Mouse (Mus musculus): Measurements from ENCODE around the gene Ppp1r14c. TPM values are rescaled to one million over a fixed set of nuclear protein-coding genes. Genes with fewer than 3 reads are reported as not detected.

Gene Ppp1r14c
- polyA plus RNA-seq (2012; rRNA removed): 0.10 and 0.38 TPM in 2 replicates

- Histone ChIP-seq H3K4me3 (ENCODE audit: insufficient read depth, low read depth, low read length) (peak within 1 kb of the TSS; percentile 49), H3K4me1 (ENCODE audit: control insufficient read depth, insufficient read depth, low read length) (no peaks in the 10 kb centered on the region), H3K27ac (ENCODE audit: insufficient read depth, low read depth, low read length) (no peak within 1 kb of the TSS), H3K27me3 (replicated peaks; ENCODE audit: control insufficient read depth, insufficient read depth, low read length) (no peaks in the 10 kb centered on the region), H3K36me3 (ENCODE audit: control insufficient read depth, insufficient read depth, low read length) (no peaks in the 10 kb centered on the region)
- WGBS: under 1% methylated on average over 74 of the region's 74 CpGs
- peak; percentile 5 for DNase-seq
- TF ChIP-seq CTCF (conservative IDR thresholded peaks at IDR 0.05; ENCODE audit: insufficient read depth, insufficient read length, low read depth, low read length): no peak
- TF ChIP-seq POLR2A (IDR thresholded peaks at IDR 0.05; ENCODE audit: low read depth, low read length): no peak
These were observed at the start of gene Ppp1r14c for GRCm38 (mm10) chr10:3366036-3366869. Ppp1r14c (plus strand) TSS chr10:3366057.

DNA sequence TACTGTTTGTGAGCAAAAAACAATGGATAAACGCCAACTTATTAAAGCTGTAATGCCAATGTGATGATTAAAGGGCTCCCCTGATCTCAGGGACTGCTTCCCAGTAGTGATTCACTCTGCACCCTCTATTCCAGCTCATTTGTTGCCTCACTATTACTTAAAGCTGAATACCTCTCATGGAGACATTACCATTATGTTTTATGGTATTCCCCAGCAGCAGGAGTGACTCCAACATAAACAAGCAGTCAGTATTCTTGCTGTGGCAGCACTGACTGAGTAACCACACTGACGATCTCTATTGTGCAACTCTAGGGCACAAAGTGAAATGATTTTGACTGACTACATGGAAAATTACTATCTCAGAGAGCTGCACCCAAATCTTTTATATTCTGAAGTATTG is 44.5 kb upstream of the Ppp1r14c start:
- 85% methylated on average over 2 of the region's 2 CpGs for WGBS

GRCm38 (mm10) chr10:3325447-3325846 is 40.4 kb upstream of the Ppp1r14c start:
- WGBS: 25% methylated on average over 1 of the region's 1 CpGs
- peak; percentile 71 for TF ChIP-seq CTCF (conservative IDR thresholded peaks at IDR 0.05; ENCODE audit: insufficient read depth, insufficient read length, low read depth, low read length)
- TF ChIP-seq POLR2A (IDR thresholded peaks at IDR 0.05; ENCODE audit: low read depth, low read length): no peak
- peak; percentile 49 for DNase-seq
- no peak overlapping the region for H3K27ac ChIP-seq (ENCODE audit: insufficient read depth, low read depth, low read length)
- H3K4me3 ChIP-seq (ENCODE audit: insufficient read depth, low read depth, low read length): no peak overlapping the region
- no peaks in the 10 kb centered on the region for H3K36me3 ChIP-seq (ENCODE audit: control insufficient read depth, insufficient read depth, low read length)
- H3K4me1 ChIP-seq (ENCODE audit: control insufficient read depth, insufficient read depth, low read length): no peaks in the 10 kb centered on the region
- H3K27me3 ChIP-seq (replicated peaks; ENCODE audit: control insufficient read depth, insufficient read depth, low read length): no peaks in the 10 kb centered on the region

More for the DNA sequence above, 44.5 kb upstream of the Ppp1r14c start:
- Histone ChIP-seq H3K27me3 (replicated peaks; ENCODE audit: control insufficient read depth, insufficient read depth, low read length) (no peaks in the 10 kb centered on the region), H3K4me1 (ENCODE audit: control insufficient read depth, insufficient read depth, low read length) (no peaks in the 10 kb centered on the region), H3K27ac (ENCODE audit: insufficient read depth, low read depth, low read length) (no peak overlapping the region), H3K36me3 (ENCODE audit: control insufficient read depth, insufficient read depth, low read length) (no peaks in the 10 kb centered on the region), H3K4me3 (ENCODE audit: insufficient read depth, low read depth, low read length) (no peak overlapping the region)
- no peak for DNase-seq
- TF ChIP-seq CTCF (conservative IDR thresholded peaks at IDR 0.05; ENCODE audit: insufficient read depth, insufficient read length, low read depth, low read length): no peak

- Histone ChIP-seq H3K27ac (ENCODE audit: insufficient read depth, low read depth, low read length) (no peak overlapping the region), H3K4me3 (ENCODE audit: insufficient read depth, low read depth, low read length) (no peak overlapping the region), H3K36me3 (ENCODE audit: control insufficient read depth, insufficient read depth, low read length) (no peaks in the 10 kb centered on the region), H3K27me3 (replicated peaks; ENCODE audit: control insufficient read depth, insufficient read depth, low read length) (no peaks in the 10 kb centered on the region; the same call in 1 of the 2 replicates), H3K4me1 (ENCODE audit: control insufficient read depth, insufficient read depth, low read length) (0 out of 2 replicates have a peak, but pooled peaks cover 2% of the 10 kb centered on the region)
- 21% methylated on average over 3 of the region's 3 CpGs for WGBS
- peak; percentile 56 for DNase-seq
- TF ChIP-seq POLR2A (IDR thresholded peaks at IDR 0.05; ENCODE audit: low read depth, low read length) (no peak), CTCF (conservative IDR thresholded peaks at IDR 0.05; ENCODE audit: insufficient read depth, insufficient read length, low read depth, low read length) (peak; percentile 84)
These were observed 33.0 kb upstream of the Ppp1r14c start for GRCm38 (mm10) chr10:3332880-3333279.

- 0 out of 2 replicates have a peak, but pooled peaks cover 2% of the 10 kb centered on the region for H3K4me1 ChIP-seq (ENCODE audit: control insufficient read depth, insufficient read depth, low read length)
These were observed 31.3 kb upstream of the Ppp1r14c start for GRCm38 (mm10) chr10:3334570-3334969.

GRCm38 (mm10) chr10:3336729-3337329 is 29.0 kb upstream of the Ppp1r14c start:
- DNase-seq: no peak
- Histone ChIP-seq H3K4me1 (ENCODE audit: control insufficient read depth, insufficient read depth, low read length) (0 out of 2 replicates have a peak, but pooled peaks cover 2% of the 10 kb centered on the region), H3K27ac (ENCODE audit: insufficient read depth, low read depth, low read length) (no peak overlapping the region), H3K4me3 (ENCODE audit: insufficient read depth, low read depth, low read length) (no peak overlapping the region), H3K27me3 (replicated peaks; ENCODE audit: control insufficient read depth, insufficient read depth, low read length) (no peaks in the 10 kb centered on the region; the same call in 1 of the 2 replicates), H3K36me3 (ENCODE audit: control insufficient read depth, insufficient read depth, low read length) (no peaks in the 10 kb centered on the region)
- no peak for TF ChIP-seq POLR2A (IDR thresholded peaks at IDR 0.05; ENCODE audit: low read depth, low read length)
- TF ChIP-seq CTCF (conservative IDR thresholded peaks at IDR 0.05; ENCODE audit: insufficient read depth, insufficient read length, low read depth, low read length): no peak
- WGBS: 61% methylated on average over 7 of the region's 7 CpGs

More at GRCm38 (mm10) chr10:3334570-3334969, 31.3 kb upstream of the Ppp1r14c start:
- DNase-seq: peak; percentile 27
- no peak overlapping the region for H3K4me3 ChIP-seq (ENCODE audit: insufficient read depth, low read depth, low read length)
- H3K36me3 ChIP-seq (ENCODE audit: control insufficient read depth, insufficient read depth, low read length): no peaks in the 10 kb centered on the region
- H3K27ac ChIP-seq (ENCODE audit: insufficient read depth, low read depth, low read length): no peak overlapping the region
- no peaks in the 10 kb centered on the region; the same call in 1 of the 2 replicates for H3K27me3 ChIP-seq (replicated peaks; ENCODE audit: control insufficient read depth, insufficient read depth, low read length)
- TF ChIP-seq POLR2A (IDR thresholded peaks at IDR 0.05; ENCODE audit: low read depth, low read length) (no peak), CTCF (conservative IDR thresholded peaks at IDR 0.05; ENCODE audit: insufficient read depth, insufficient read length, low read depth, low read length) (no peak)

DNA sequence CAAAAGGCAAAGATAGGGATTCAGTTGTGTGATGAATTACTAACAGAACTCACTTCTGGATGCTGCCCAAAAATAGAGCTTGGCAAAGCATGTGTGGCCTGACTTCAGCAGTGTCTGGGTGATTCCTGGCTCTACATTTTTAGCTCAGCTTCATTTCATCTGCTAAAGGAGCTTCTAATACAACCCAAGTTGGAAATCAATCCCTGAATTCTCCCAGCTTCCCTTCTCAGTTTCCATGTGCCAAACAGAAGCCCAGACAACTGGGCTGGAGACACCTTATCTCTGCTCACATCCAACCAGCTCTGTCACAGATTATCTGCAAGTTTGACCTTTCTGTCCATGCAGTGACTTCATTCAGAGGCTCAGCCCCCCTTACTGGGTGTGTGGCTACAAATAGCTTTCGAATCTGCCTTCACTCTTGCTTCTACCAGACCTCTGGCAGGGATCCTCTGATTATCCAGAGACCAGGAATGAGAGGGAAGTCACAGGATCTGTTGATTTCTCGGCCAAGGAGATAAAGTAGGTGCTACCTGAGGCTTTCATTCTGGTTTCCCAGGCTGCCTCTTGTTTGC is 28.4 kb upstream of the Ppp1r14c start:
- Histone ChIP-seq H3K27ac (ENCODE audit: insufficient read depth, low read depth, low read length) (no peak overlapping the region), H3K27me3 (replicated peaks; ENCODE audit: control insufficient read depth, insufficient read depth, low read length) (no peaks in the 10 kb centered on the region), H3K4me1 (ENCODE audit: control insufficient read depth, insufficient read depth, low read length) (0 out of 2 replicates have a peak, but pooled peaks cover 2% of the 10 kb centered on the region), H3K36me3 (ENCODE audit: control insufficient read depth, insufficient read depth, low read length) (no peaks in the 10 kb centered on the region), H3K4me3 (ENCODE audit: insufficient read depth, low read depth, low read length) (no peak overlapping the region)
- 52% methylated on average over 2 of the region's 2 CpGs for WGBS
- TF ChIP-seq CTCF (conservative IDR thresholded peaks at IDR 0.05; ENCODE audit: insufficient read depth, insufficient read length, low read depth, low read length) (no peak), POLR2A (IDR thresholded peaks at IDR 0.05; ENCODE audit: low read depth, low read length) (no peak)
- DNase-seq: no peak

All from kidney, adult 2 months (tissue).